Mouse (Mus musculus) embryonic facial prominence, embryonic 15.5 days (tissue): ENCODE measurements at regions not wholly inside any gene's neighbourhood (a gene's known extent, or its start where the extent isn't known, plus 50 kb on each side); places are given as distances from the start of the nearest gene placed in this dataset.

Source experiments
- ATAC-seq: fragments of 200-750 bp; cut with Nextera tagmentation; 2 replicates; pipeline ENCODE4 v1.8.0; 2017; ENCODE audit warnings: low read depth, moderate TSS enrichment; ENCODE audit not compliant: insufficient number of reproducible peaks, low FRiP score, low TSS enrichment
- H3K27ac ChIP-seq: fragments of 300-500 bp; sonication (generic); replicated peaks from 2 replicates; pipeline ENCODE4 v1.5.1; 2015; ENCODE audit warnings: mild to moderate bottlenecking, inconsistent platforms
- H3K27me3 ChIP-seq: fragments of 300-500 bp; sonication (generic); 2 replicates; pipeline ENCODE4 v1.6.1; 2015; ENCODE audit warnings: inconsistent platforms
- H3K36me3 ChIP-seq: fragments of 300-500 bp; sonication (generic); 2 replicates; pipeline ENCODE4 v1.6.1; 2015; ENCODE audit warnings: mild to moderate bottlenecking, inconsistent platforms
- H3K4me1 ChIP-seq: fragments of 300-500 bp; sonication (generic); 2 replicates; pipeline ENCODE4 v1.6.1; 2015; ENCODE audit warnings: inconsistent platforms
- H3K4me2 ChIP-seq: fragments of 300-500 bp; sonication (generic); replicated peaks from 2 replicates; pipeline ENCODE4 v1.6.1; 2015; ENCODE audit warnings: mild to moderate bottlenecking, inconsistent platforms
- H3K4me3 ChIP-seq: fragments of 300-500 bp; sonication (generic); replicated peaks from 2 replicates; pipeline ENCODE4 v1.5.1; 2015; ENCODE audit warnings: mild to moderate bottlenecking, inconsistent platforms
- H3K9ac ChIP-seq: fragments of 300-500 bp; sonication (generic); 2 replicates; pipeline ENCODE4 v1.6.1; 2015; ENCODE audit warnings: inconsistent platforms
- H3K9me3 ChIP-seq: fragments of 300-500 bp; sonication (generic); replicated peaks from 2 replicates; pipeline ENCODE4 v1.6.1; 2016; ENCODE audit warnings: inconsistent platforms
- WGBS: fragments of 180-500 bp; shearing (Covaris S2); methylation state at CpG from one replicate; pipeline ENCODE4 v1.1.7; 2015; 5-methylcytosine and 5-hydroxymethylcytosine counted together

DNA sequence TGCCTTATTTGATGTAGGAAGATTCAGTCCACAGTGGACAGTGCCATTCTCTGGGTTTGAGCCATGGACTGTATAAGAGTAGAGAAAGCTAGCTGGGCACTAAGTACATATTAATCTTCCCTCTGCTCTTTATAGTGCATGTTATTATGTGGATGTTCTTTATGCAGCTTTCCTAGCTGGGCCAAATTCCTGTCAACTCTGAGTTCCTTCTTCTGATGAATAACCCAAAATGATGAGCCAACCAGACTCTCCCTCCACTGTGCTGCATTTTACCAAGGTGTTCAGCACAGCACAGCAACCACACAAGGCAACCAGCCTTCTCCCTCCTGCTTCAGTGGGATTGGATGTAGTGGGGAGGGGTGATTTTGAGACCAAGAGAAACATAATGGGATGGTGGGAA, 87.7 kb downstream of the Ets2 start:
- no peak for ATAC-seq
- H3K9me3 ChIP-seq, result no peaks in the 10 kb centered on the region
- peaks cover 6% of the 10 kb centered on the region; the same call in 1 of the 2 replicates for H3K4me1 ChIP-seq
- no peaks in the 10 kb centered on the region for H3K36me3 ChIP-seq
- no peak overlapping the region for H3K9ac ChIP-seq
- no peaks in the 10 kb centered on the region for H3K27me3 ChIP-seq
- H3K4me3 ChIP-seq, result no peak overlapping the region
- no peak overlapping the region for H3K4me2 ChIP-seq
- H3K27ac ChIP-seq, result no peak overlapping the region

- no peaks in the 10 kb centered on the region for H3K36me3 ChIP-seq
- peaks cover 12% of the 10 kb centered on the region for H3K4me1 ChIP-seq
- no peak for ATAC-seq
- H3K9ac ChIP-seq, result no peak overlapping the region
- 74% methylated on average over 5 of the region's 5 CpGs for WGBS
- H3K27me3 ChIP-seq, result no peaks in the 10 kb centered on the region
- H3K27ac ChIP-seq, result no peak overlapping the region
- no peak overlapping the region for H3K4me2 ChIP-seq
- H3K4me3 ChIP-seq, result no peak overlapping the region
- no peaks in the 10 kb centered on the region for H3K9me3 ChIP-seq
These were observed 79.8 kb downstream of the Ets2 start for GRCm38 (mm10) chr16:95781681-95782080.

DNA sequence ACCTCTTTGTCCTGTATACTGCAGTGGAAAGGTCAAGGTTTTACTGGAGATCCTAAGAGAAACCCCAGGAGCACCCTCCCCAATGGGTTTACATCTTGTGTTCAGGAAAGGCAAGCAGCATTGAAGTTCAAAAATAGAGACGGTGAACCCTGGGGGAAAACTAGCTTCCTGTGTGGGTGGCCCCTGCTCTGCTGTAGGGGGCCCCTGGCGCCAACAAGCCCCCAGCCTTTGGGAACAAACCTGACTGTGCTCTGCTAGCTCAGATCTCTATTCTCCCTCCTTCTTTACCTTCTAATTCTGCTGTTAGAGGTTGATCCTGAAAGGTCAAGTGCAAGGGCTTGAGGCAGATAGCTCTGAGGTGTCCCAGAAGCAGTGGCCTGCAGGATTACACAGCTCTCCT, 78.6 kb downstream of the Ets2 start:
- no peaks in the 10 kb centered on the region for H3K27me3 ChIP-seq
- no peaks in the 10 kb centered on the region for H3K36me3 ChIP-seq
- WGBS, result 64% methylated on average over 2 of the region's 2 CpGs

GRCm38 (mm10) chr16:95778845-95779722, 77.2 kb downstream of the Ets2 start:
- 76% methylated on average over 6 of the region's 6 CpGs for WGBS
- Histone ChIP-seq H3K4me2 (no peak overlapping the region), H3K4me1 (peaks cover 12% of the 10 kb centered on the region), H3K9ac (no peak overlapping the region), H3K4me3 (no peak overlapping the region), H3K9me3 (no peaks in the 10 kb centered on the region), H3K27me3 (no peaks in the 10 kb centered on the region), H3K27ac (peak overlapping the region; percentile 67), H3K36me3 (no peaks in the 10 kb centered on the region)
- no peak for ATAC-seq

More for the DNA sequence above, 78.6 kb downstream of the Ets2 start:
- H3K27ac ChIP-seq, result no peak overlapping the region
- H3K4me1 ChIP-seq, result peaks cover 12% of the 10 kb centered on the region
- no peak overlapping the region for H3K9ac ChIP-seq
- H3K4me3 ChIP-seq, result no peak overlapping the region
- ATAC-seq, result no peak
- no peak overlapping the region for H3K4me2 ChIP-seq
- no peaks in the 10 kb centered on the region for H3K9me3 ChIP-seq

- Histone ChIP-seq H3K27me3 (no peaks in the 10 kb centered on the region), H3K4me3 (no peak overlapping the region), H3K9me3 (no peaks in the 10 kb centered on the region), H3K4me2 (no peak overlapping the region), H3K36me3 (no peaks in the 10 kb centered on the region), H3K4me1 (peaks cover 12% of the 10 kb centered on the region), H3K27ac (peak overlapping the region; percentile 77), H3K9ac (no peak overlapping the region)
- WGBS, result 27% methylated on average over 4 of the region's 4 CpGs
- no peak for ATAC-seq
These were observed 76.3 kb downstream of the Ets2 start for GRCm38 (mm10) chr16:95778173-95778572.

DNA sequence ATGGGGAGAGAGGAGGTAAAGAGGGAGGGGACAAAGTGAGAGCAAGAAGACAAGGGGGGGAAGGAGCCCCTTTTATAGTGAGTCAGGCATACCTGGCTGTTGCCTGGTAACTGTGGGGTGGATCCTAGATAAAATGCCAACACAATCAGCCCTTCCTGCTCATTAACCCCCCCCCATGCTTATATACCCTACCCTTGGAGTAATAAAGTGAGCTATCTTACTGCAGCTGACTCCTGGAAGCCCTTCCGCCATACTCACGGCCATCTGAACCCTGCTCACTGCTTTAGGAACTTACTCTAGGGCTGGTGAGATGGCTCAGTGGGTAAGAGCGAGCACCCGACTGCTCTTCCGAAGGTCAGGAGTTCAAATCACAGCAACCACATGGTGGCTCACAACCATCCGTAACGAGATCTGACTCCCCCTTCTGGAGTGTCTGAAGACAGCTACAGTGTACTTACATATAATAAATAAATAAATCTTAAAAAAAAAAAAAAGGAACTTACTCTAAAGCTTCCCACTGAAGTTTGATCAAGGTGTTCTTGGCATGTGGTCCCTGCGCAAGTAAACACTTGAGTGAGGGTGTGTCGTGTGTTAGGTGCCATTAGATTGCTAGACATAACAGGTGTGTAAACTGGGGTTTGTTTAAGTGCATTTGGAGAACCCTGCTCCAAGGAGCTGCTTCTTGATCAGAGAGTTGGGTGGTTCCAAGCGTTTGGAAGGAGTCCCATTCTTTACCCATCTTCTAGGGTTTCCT, 74.9 kb downstream of the Ets2 start:
- Histone ChIP-seq H3K27me3 (no peaks in the 10 kb centered on the region), H3K36me3 (no peaks in the 10 kb centered on the region), H3K4me3 (no peak overlapping the region), H3K27ac (0 out of 2 replicates have a peak overlapping the region, but pooled peaks have one; percentile 77), H3K4me1 (peaks cover 12% of the 10 kb centered on the region), H3K9me3 (no peaks in the 10 kb centered on the region), H3K9ac (no peak overlapping the region), H3K4me2 (no peak overlapping the region)
- ATAC-seq, result no peak
- WGBS, result 82% methylated on average over 10 of the region's 10 CpGs

- Histone ChIP-seq H3K4me3 (no peak overlapping the region), H3K9me3 (no peaks in the 10 kb centered on the region), H3K36me3 (no peaks in the 10 kb centered on the region), H3K4me1 (peaks cover 12% of the 10 kb centered on the region), H3K27me3 (no peaks in the 10 kb centered on the region), H3K4me2 (no peak overlapping the region), H3K27ac (no peak overlapping the region), H3K9ac (no peak overlapping the region)
- no peak for ATAC-seq
- 100% methylated on average over 1 of the region's 1 CpGs for WGBS
These were observed 74.1 kb downstream of the Ets2 start for GRCm38 (mm10) chr16:95776010-95776409.

DNA sequence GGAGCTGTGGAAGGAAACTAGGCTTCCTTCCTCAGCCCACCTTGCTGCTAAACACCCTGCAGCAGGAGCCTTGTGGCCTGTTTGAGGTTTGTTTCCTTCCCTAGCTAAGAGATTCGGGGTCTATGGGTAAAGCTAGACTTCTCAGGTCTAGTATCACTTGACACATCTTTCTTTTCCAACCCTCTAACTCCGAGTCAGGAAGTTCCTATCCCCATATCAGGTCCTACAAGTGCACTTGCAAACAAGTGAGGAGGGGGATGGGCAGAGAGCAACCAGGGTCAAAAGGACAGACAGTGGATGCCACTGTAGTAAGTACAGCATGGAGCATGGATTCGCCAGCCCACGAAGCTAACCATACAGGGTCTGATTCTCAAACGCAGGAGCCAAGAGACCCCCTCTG, 73.5 kb downstream of the Ets2 start:
- H3K27ac ChIP-seq, result no peak overlapping the region
- H3K36me3 ChIP-seq, result no peaks in the 10 kb centered on the region
- WGBS, result 80% methylated on average over 5 of the region's 5 CpGs
- H3K4me3 ChIP-seq, result no peak overlapping the region
- H3K4me2 ChIP-seq, result no peak overlapping the region
- H3K27me3 ChIP-seq, result no peaks in the 10 kb centered on the region
- peaks cover 16% of the 10 kb centered on the region for H3K4me1 ChIP-seq
- H3K9ac ChIP-seq, result no peak overlapping the region
- ATAC-seq, result no peak
- no peaks in the 10 kb centered on the region for H3K9me3 ChIP-seq

DNA sequence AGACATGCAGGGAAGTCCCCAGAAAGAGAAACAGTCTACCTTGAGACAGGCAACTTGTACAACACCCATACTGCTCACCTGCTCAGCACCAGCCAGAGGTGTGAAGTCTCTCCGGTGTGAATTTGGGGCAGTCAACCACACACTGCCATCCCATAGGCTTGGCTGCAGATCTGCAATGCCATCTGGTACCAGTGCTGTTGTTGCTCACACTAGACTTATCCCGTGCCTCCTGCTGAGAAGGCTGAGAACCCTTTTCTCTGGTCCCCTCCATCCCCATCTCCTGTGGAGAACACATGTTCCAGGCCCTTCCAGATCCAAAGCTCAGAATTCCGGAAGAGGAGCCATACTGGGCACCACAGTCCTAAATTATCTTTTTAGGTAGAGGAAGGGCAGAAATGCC, 71.3 kb downstream of the Ets2 start:
- no peak overlapping the region for H3K4me2 ChIP-seq
- no peaks in the 10 kb centered on the region for H3K9me3 ChIP-seq

More for the DNA sequence above, 71.3 kb downstream of the Ets2 start:
- H3K36me3 ChIP-seq, result no peaks in the 10 kb centered on the region
- peaks cover 26% of the 10 kb centered on the region for H3K4me1 ChIP-seq
- no peak for ATAC-seq
- 79% methylated on average over 3 of the region's 3 CpGs for WGBS
- H3K9ac ChIP-seq, result no peak overlapping the region
- H3K4me3 ChIP-seq, result no peak overlapping the region
- no peaks in the 10 kb centered on the region for H3K27me3 ChIP-seq
- H3K27ac ChIP-seq, result no peak overlapping the region
